ENCODE assay signal across 8 mouse cellular contexts in genomic region chr4:138922131-138922459, GRCm38 (mm10). TPM values are rescaled to one million over a fixed set of nuclear protein-coding genes. Genes with fewer than 3 reads are reported as not detected.
DNase-seq lines count a peak whose midpoint lies in the region; ATAC-seq lines count a peak whose summit lies in the region.

No protein-coding gene starts in this region.

- H3K27ac ChIP-seq in hindbrain, embryonic 15.5 days (replicated peaks) = peak overlapping the region; percentile 23; the same call in 1 of the 2 replicates

- peaks cover 11% of the 10 kb centered on the region; the same call in 1 of the 2 replicates for H3K4me1 ChIP-seq in hindbrain, embryonic 15.5 days (replicated peaks)

- ATAC-seq in hindbrain, embryonic 15.5 days (ENCODE audit: low FRiP score, low read depth) = peak; percentile 88

- no peaks in the 10 kb centered on the region for H3K9me3 ChIP-seq in hindbrain, embryonic 15.5 days

- H3K36me3 ChIP-seq in hindbrain, embryonic 15.5 days = no peaks in the 10 kb centered on the region

- DNase-seq in WW6 (ENCODE audit: low read depth, low spot score) = peak; percentile 76
- DNase-seq in cerebellum, postnatal 4 days (ENCODE audit: low spot score in 2 of 2) = peak; percentile 97 to 98
- peak; percentile 96 for DNase-seq in gastrocnemius, adult 18-20 months (ENCODE audit: low spot score)
- DNase-seq in layer of hippocampus, postnatal 36 days = peak; percentile 96 to 98
- DNase-seq in lung, postnatal 25 days (ENCODE audit: low spot score) = peak; percentile 96
- DNase-seq in retina, postnatal 1 day = peak; percentile 92
- peak; percentile 97 for DNase-seq in thymus, postnatal 4 days

- peak overlapping the region; percentile 33 for H3K4me3 ChIP-seq in hindbrain, embryonic 15.5 days

- 2% methylated on average over 11 of the region's 11 CpGs for WGBS in hindbrain, embryonic 15.5 days

- H3K9ac ChIP-seq in hindbrain, embryonic 15.5 days = 0 out of 2 replicates have a peak overlapping the region, but pooled peaks have one; percentile 34

- peak overlapping the region; percentile 61 for H3K4me2 ChIP-seq in hindbrain, embryonic 15.5 days

- no peaks in the 10 kb centered on the region for H3K27me3 ChIP-seq in hindbrain, embryonic 15.5 days

RNA-seq across cellular contexts. Expression of gene Otud3, which starts 8.3 kb away (rescaled TPM):
- 10 to 100 TPM; 16.2 to 17.6 TPM for total RNA-seq in gastrocnemius, adult 18-20 months (2021)
- polyA plus RNA-seq in hindbrain, embryonic 15.5 days (2015; fragmentation: Nextera tagmentation; extraction: Ambion mirVana) = 2.3 and 2.8 TPM in 2 replicates
- total RNA-seq in layer of hippocampus, postnatal 36 days (2021) = 10 to 100 TPM; 10.8 to 12.8 TPM

RNA-seq across cellular contexts. Expression of gene Pla2g2e, which starts 44.4 kb away (rescaled TPM):
- total RNA-seq in gastrocnemius, adult 18-20 months (2021) = not detected
- not detected in 2 replicates for polyA plus RNA-seq in hindbrain, embryonic 15.5 days (2015; fragmentation: Nextera tagmentation; extraction: Ambion mirVana)
- not detected for total RNA-seq in layer of hippocampus, postnatal 36 days (2021)

RNA-seq across cellular contexts. Expression of gene Rnf186, which starts 44.8 kb away (rescaled TPM):
- total RNA-seq in gastrocnemius, adult 18-20 months (2021) = not detected
- 0.12 and 0.17 TPM in 2 replicates for polyA plus RNA-seq in hindbrain, embryonic 15.5 days (2015; fragmentation: Nextera tagmentation; extraction: Ambion mirVana)
- not detected for total RNA-seq in layer of hippocampus, postnatal 36 days (2021)

RNA-seq across cellular contexts. Expression of gene Gm13030, which starts 48.3 kb away (rescaled TPM):
- not detected for total RNA-seq in gastrocnemius, adult 18-20 months (2021)
- polyA plus RNA-seq in hindbrain, embryonic 15.5 days (2015; fragmentation: Nextera tagmentation; extraction: Ambion mirVana) = not detected in 2 replicates
- total RNA-seq in layer of hippocampus, postnatal 36 days (2021) = not detected

RNA-seq across cellular contexts. Expression of gene Tmco4, which starts 50.6 kb away (rescaled TPM):
- total RNA-seq in gastrocnemius, adult 18-20 months (2021) = 10 to 100 TPM; 10.2 to 14.3 TPM
- 1.0 TPM in 2 replicates for polyA plus RNA-seq in hindbrain, embryonic 15.5 days (2015; fragmentation: Nextera tagmentation; extraction: Ambion mirVana)
- total RNA-seq in layer of hippocampus, postnatal 36 days (2021) = 1 to 10 TPM; 2.0 to 2.5 TPM

Comparison
In these comparisons a context has a peak if more than half of its experiments do, and no peak if none do; other contexts are left out.
1. Peak in every context shown above with its lines: DNase-seq, ATAC-seq, H3K4me3 ChIP-seq and H3K27ac ChIP-seq.